15 mouse cellular contexts compared by ENCODE assay signal in the genomic region with DNA sequence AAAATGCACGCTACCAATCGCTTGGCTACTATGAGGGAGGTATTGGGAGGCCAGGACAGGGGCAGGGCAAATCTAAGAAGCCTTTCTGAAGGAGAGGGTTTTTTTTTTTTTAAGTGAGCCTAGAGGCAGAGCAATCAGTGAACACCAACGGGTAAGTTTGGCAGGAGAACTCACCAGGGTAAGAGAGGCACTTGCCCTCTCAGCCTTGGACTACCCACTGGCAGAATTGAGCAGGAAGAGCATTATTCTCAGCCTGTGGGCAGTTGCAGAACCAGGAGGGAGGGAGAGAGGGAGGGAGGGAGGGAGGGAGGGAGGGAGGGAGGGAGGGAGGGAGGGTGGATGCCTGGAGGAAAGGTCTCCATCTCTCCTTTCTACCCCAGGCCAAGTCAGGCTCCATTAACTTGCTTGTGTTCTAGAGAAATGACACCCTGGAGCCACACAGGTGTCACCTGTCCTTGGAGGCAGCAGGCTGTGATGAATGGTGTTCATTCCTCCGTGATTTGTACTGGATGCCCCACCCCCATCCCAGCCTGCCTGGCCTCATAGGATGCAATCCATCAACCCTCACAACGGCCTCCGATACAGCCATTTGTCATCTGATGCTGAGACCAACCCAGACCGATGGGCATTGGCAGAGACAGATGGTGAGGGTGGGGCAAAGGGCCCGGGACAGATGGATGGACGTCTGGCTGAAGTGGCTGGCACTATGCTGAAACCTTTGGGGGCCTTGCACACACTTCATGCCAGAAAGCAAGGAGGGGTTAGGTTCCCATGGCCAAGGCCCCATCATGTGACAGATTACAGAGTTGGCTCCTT. TPM values are rescaled to one million over a fixed set of nuclear protein-coding genes. Genes with fewer than 3 reads are reported as not detected.
DNase-seq lines count a peak whose midpoint lies in the region; ATAC-seq and TF ChIP-seq lines count a peak whose summit lies in the region.
"Had no signal": no experiment of that assay in that cellular context is flagged by ENCODE, and none has a peak within 500 bp of the region (broad histone marks: within the 10 kb centered on the region; RNA-seq: fewer than 3 reads in every experiment).

No protein-coding gene starts in this region.

- no peaks in the 10 kb centered on the region for H3K36me3 ChIP-seq in hindbrain, embryonic 13.5 days
- no peaks in the 10 kb centered on the region for H3K36me3 ChIP-seq in forebrain, postnatal 0 days (ENCODE audit: insufficient read depth)
- H3K36me3 ChIP-seq: liver, embryonic 12.5 days had no signal

- no peaks in the 10 kb centered on the region for H3K9me3 ChIP-seq in hindbrain, embryonic 13.5 days
- no peaks in the 10 kb centered on the region for H3K9me3 ChIP-seq in forebrain, postnatal 0 days (ENCODE audit: low read length)
- H3K9me3 ChIP-seq: liver, embryonic 12.5 days had no signal

- no peak for TF ChIP-seq CTCF in forebrain, postnatal 0 days (IDR thresholded peaks at IDR 0.05; ENCODE audit: low read depth)

- DNase-seq in left cerebral cortex, postnatal 4 days: peak; percentile 93
- no peak for DNase-seq in left cerebral cortex, adult 18-20 months (ENCODE audit: low spot score in 2 of 2)
- peak; percentile 99 for DNase-seq in cerebellum, adult 9-11 months
- no peak for DNase-seq in urinary bladder, postnatal 36 days (ENCODE audit: low spot score in 2 of 2)
- no peak for DNase-seq in forebrain, postnatal 0 days
- no peak for DNase-seq in spleen, postnatal 10 days (ENCODE audit: low spot score in 2 of 2)
- DNase-seq: adrenal gland, adult 2 months; heart, postnatal 36 days; kidney, postnatal 14 days; spleen, adult 18-20 months had no signal

- peaks cover 57% of the 10 kb centered on the region for H3K4me1 ChIP-seq in hindbrain, embryonic 13.5 days (replicated peaks)
- H3K4me1 ChIP-seq in forebrain, postnatal 0 days (ENCODE audit: insufficient read depth): peaks cover 12% of the 10 kb centered on the region; the same call in 1 of the 2 replicates
- H3K4me1 ChIP-seq: liver, embryonic 12.5 days had no signal

- 31% methylated on average over 9 of the region's 9 CpGs for WGBS in hindbrain, embryonic 13.5 days
- WGBS in forebrain, postnatal 0 days: 55% methylated on average over 9 of the region's 9 CpGs

- H3K4me2 ChIP-seq in hindbrain, embryonic 13.5 days: no peak overlapping the region
- no peak overlapping the region for H3K4me2 ChIP-seq in forebrain, postnatal 0 days (ENCODE audit: low read depth)
- H3K4me2 ChIP-seq: liver, embryonic 12.5 days had no signal

- ATAC-seq in hindbrain, embryonic 13.5 days (ENCODE audit: low FRiP score): no peak
- no peak for ATAC-seq in forebrain, postnatal 0 days
- ATAC-seq: liver, embryonic 12.5 days; midbrain, embryonic 16.5 days had no signal

- peak overlapping the region; percentile 62 for H3K27ac ChIP-seq in hindbrain, embryonic 13.5 days
- no peak overlapping the region for H3K27ac ChIP-seq in forebrain, postnatal 0 days (ENCODE audit: low read depth, low read length)
- H3K27ac ChIP-seq: liver, embryonic 12.5 days had no signal

- H3K27me3 ChIP-seq in hindbrain, embryonic 13.5 days: peaks cover 5% of the 10 kb centered on the region; the same call in 1 of the 2 replicates
- H3K27me3 ChIP-seq in forebrain, postnatal 0 days (ENCODE audit: insufficient read depth, low read length): no peaks in the 10 kb centered on the region

- intact Hi-C loops in left cerebral cortex, postnatal 4 days (cut with DNase I): no loop called here

- no peak overlapping the region for H3K9ac ChIP-seq in hindbrain, embryonic 13.5 days
- no peak overlapping the region for H3K9ac ChIP-seq in forebrain, postnatal 0 days
- H3K9ac ChIP-seq: liver, embryonic 12.5 days had no signal

- H3K4me3 ChIP-seq in hindbrain, embryonic 13.5 days: no peak overlapping the region
- H3K4me3 ChIP-seq in forebrain, postnatal 0 days (ENCODE audit: low read depth, low read length): no peak overlapping the region
- H3K4me3 ChIP-seq: liver, embryonic 12.5 days had no signal

RNA-seq across cellular contexts. Expression of a gene that starts 22.4 kb away (rescaled TPM):
- total RNA-seq in left cerebral cortex, postnatal 4 days (2021): 10 to 100 TPM; 23.8 to 26.0 TPM
- total RNA-seq in left cerebral cortex, adult 18-20 months (2021): 10 to 100 TPM; 24.9 to 30.5 TPM
- polyA plus RNA-seq in hindbrain, embryonic 13.5 days (2015; fragmentation: Nextera tagmentation; extraction: Ambion mirVana): 4.9 and 5.3 TPM in 2 replicates
- total RNA-seq in forebrain, postnatal 0 days (2014; rRNA removed): 16.7 and 23.3 TPM in 2 replicates
- 6.4 and 6.9 TPM in 2 replicates for polyA plus RNA-seq in forebrain, postnatal 0 days (2015; fragmentation: Nextera tagmentation; extraction: Ambion mirVana)
- total RNA-seq: adrenal gland, adult 2 months; common myeloid progenitor, adult 5-6 weeks; heart, postnatal 36 days had no signal
- polyA plus RNA-seq: liver, embryonic 12.5 days had no signal

RNA-seq across cellular contexts. Expression of a gene that starts 31.1 kb away (rescaled TPM):
- total RNA-seq in left cerebral cortex, postnatal 4 days (2021): not detected
- total RNA-seq in left cerebral cortex, adult 18-20 months (2021): not detected
- polyA plus RNA-seq in hindbrain, embryonic 13.5 days (2015; fragmentation: Nextera tagmentation; extraction: Ambion mirVana): not detected in 2 replicates
- total RNA-seq in forebrain, postnatal 0 days (2014; rRNA removed): 0.19 TPM in 1 of 2 replicates, not detected in the other
- not detected in 2 replicates for polyA plus RNA-seq in forebrain, postnatal 0 days (2015; fragmentation: Nextera tagmentation; extraction: Ambion mirVana)
- total RNA-seq: adrenal gland, adult 2 months; common myeloid progenitor, adult 5-6 weeks; heart, postnatal 36 days; left cerebral cortex, adult 8-10 months had no signal
- polyA plus RNA-seq: adrenal gland, adult 2 months; liver, embryonic 12.5 days; midbrain, embryonic 16.5 days had no signal

Comparison
In these comparisons a context has a peak if more than half of its experiments do, and no peak if none do; other contexts are left out.
1. DNase-seq: peak in left cerebral cortex, postnatal 4 days (single experiment) and cerebellum, adult 9-11 months (single experiment); none in left cerebral cortex, adult 18-20 months (0 of 2), urinary bladder, postnatal 36 days (0 of 2), forebrain, postnatal 0 days (single experiment) and spleen, postnatal 10 days (0 of 2).